Mouse (Mus musculus): ENCODE measurements around the gene Tube1.

GRCm38 (mm10) chr10:39133462-39134310 is at the start of gene Tube1, which contains the start of gene Fam229b:
- TF ChIP-seq PAX5 (IDR thresholded peaks at IDR 0.05; ENCODE audit: low read length) (no peak), MEF2A (IDR thresholded peaks at IDR 0.05; ENCODE audit: borderline replicate concordance, low read depth, low read length) (no peak), CTCF (conservative IDR thresholded peaks at IDR 0.05 in 1 of 2, IDR thresholded peaks at IDR 0.05 in 1 of 2; ENCODE audit: low read depth in 2 of 2, low read length in 2 of 2) (no peak), GABPA (IDR thresholded peaks at IDR 0.05; ENCODE audit: insufficient replicate concordance, low read depth, low read length) (no peak), POLR2A (IDR thresholded peaks at IDR 0.05; ENCODE audit: low read depth, low read length) (peak; percentile 85)
